Mouse (Mus musculus) MEL (cell line): ENCODE data around the gene Adprm.

Source experiments
- CHD1 ChIP-seq: IDR thresholded peaks from 2 replicates; pipeline ENCODE4 v1.6.1; 2012; ENCODE audit warnings: low read depth, mild to moderate bottlenecking, inconsistent platforms, low read length, improper control_type of control experiment
- CHD2 ChIP-seq: IDR thresholded peaks from 2 replicates; pipeline ENCODE4 v1.6.1; 2011; ENCODE audit warnings: low read length, improper control_type of control experiment
- CTCF ChIP-seq, 3 experiments: IDR thresholded peaks in 2 of 3; conservative IDR thresholded peaks in 1 of 3; 2 replicates each; pipeline ENCODE4 v1.5.1; 2011 to 2012; ENCODE audit warnings: low read length in 3 of 3, low read depth in 2 of 3, mild to moderate bottlenecking in 2 of 3, improper control_type of control experiment in 1 of 3, inconsistent platforms in 1 of 3, mixed read lengths in 1 of 3, moderate library complexity in 1 of 3; ENCODE audit not compliant: control insufficient read depth in 1 of 3, insufficient read depth in 1 of 3, poor library complexity in 1 of 3, severe bottlenecking in 1 of 3
- GABPA ChIP-seq: IDR thresholded peaks from 2 replicates; pipeline ENCODE4 v1.6.1; 2012; ENCODE audit warnings: low read depth, mild to moderate bottlenecking, inconsistent platforms, low read length, improper control_type of control experiment, moderate library complexity
- JUND ChIP-seq: IDR thresholded peaks from 2 replicates; pipeline ENCODE4 v1.6.1; 2011; ENCODE audit warnings: low read depth, mild to moderate bottlenecking, improper control_type of control experiment, low read length
- MAX ChIP-seq: IDR thresholded peaks from 2 replicates; pipeline ENCODE4 v1.6.1; 2011; ENCODE audit warnings: low read length, improper control_type of control experiment
- POLR2A ChIP-seq, 2 experiments: IDR thresholded peaks; 2 replicates each; pipeline ENCODE4 v1.6.1; 2011 to 2012; ENCODE audit warnings: low read length in 2 of 2, mild to moderate bottlenecking in 2 of 2, control low read depth in 1 of 2, improper control_type of control experiment in 1 of 2, low read depth in 1 of 2, moderate library complexity in 1 of 2; ENCODE audit not compliant: control insufficient read depth in 1 of 2, insufficient read depth in 1 of 2, poor library complexity in 1 of 2
- RAD21 ChIP-seq: IDR thresholded peaks from 2 replicates; pipeline ENCODE4 v1.6.1; 2011; ENCODE audit warnings: mild to moderate bottlenecking, low read depth, low read length, improper control_type of control experiment
- SMC3 ChIP-seq: IDR thresholded peaks from 2 replicates; pipeline ENCODE4 v1.6.1; 2011; ENCODE audit warnings: low read depth, low read length, improper control_type of control experiment
- TBP ChIP-seq: IDR thresholded peaks from 2 replicates; pipeline ENCODE4 v1.8.0; 2011; ENCODE audit warnings: low read depth, low read length, improper control_type of control experiment

DNA sequence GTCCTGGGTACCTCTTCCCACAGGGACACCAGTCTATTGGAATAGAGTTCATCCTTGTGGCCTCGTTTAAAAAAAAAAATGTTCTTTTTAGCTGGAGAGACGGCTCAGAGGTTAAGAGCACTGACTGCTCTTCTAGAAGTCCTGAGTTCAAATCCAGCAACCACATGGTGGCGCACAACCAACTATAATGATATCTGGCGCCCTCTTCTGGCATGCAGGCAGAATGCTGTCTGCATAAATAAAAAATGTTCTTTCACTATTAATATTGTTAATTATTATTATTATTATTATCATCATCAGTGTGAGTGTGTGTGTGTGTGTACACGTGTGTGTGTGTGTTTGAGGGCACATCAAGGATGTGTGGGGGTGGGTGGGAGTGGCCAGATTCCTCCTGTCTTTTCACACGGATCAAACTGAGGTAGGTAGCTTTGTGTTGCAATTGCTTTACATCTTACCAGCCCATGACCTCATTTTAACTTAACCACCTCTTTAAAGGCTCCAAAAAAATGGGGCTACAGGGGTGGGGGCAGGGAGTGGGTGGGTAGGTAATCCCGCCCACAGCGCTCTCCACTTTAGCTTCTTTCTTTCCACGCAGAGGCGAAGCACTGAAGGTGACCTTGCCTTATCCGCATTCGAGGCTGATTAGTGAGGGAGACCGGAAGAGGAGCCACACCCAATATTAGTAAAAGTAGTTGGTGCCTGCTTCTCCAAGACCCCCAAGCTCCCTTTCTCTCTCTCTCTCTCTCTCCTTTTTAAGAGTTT is 29.9 kb downstream of the Adprm start:
- TF ChIP-seq POLR2A (IDR thresholded peaks at IDR 0.05; ENCODE audit: control insufficient read depth in 1 of 2, insufficient read depth in 1 of 2, low read depth in 1 of 2, low read length in 2 of 2, poor library complexity in 1 of 2) (no peak), MAX (no peak), CTCF (IDR thresholded peaks at IDR 0.05 in 2 of 3, conservative IDR thresholded peaks at IDR 0.05 in 1 of 3; ENCODE audit: control insufficient read depth in 1 of 3, insufficient read depth in 1 of 3, low read depth in 2 of 3, low read length in 3 of 3, poor library complexity in 1 of 3, severe bottlenecking in 1 of 3) (peak; percentile 57 to 91 (median 83)), GABPA (no peak), CHD1 (no peak), CHD2 (no peak), JUND (peak; percentile 15; the same call in 1 of the 2 replicates), TBP (no peak), SMC3 (peak; percentile 64), RAD21 (peak; percentile 16)
